Mouse (Mus musculus) heart, postnatal 0 days (tissue): ENCODE data around the gene Rbm39. TPM values are rescaled to one million over a fixed set of nuclear protein-coding genes. Genes with fewer than 3 reads are reported as not detected.
A peak's percentile ranks its signal among the peaks of the same experiment; 100 is the strongest.
"Not testable (repeated sequence)": the region's sequence is repeated elsewhere in the genome, so short reads cannot be mapped to it uniquely, and the experiment has no call there.

Source experiments
- ATAC-seq: fragments of 200-750 bp; cut with Nextera tagmentation; 2 replicates; pipeline ENCODE4 v1.8.0; 2017; ENCODE audit warnings: low read depth, moderate number of reproducible peaks, moderate library complexity; ENCODE audit not compliant: insufficient read depth
- DNase-seq: peaks from one replicate; pipeline ENCODE4 v3.0.0-alpha.2; 2016; ENCODE audit warnings: low spot score
- H3K27ac ChIP-seq: fragments of 300-500 bp; sonication (generic); 2 replicates; pipeline ENCODE4 v1.5.1; 2014; ENCODE audit warnings: low read depth, mild to moderate bottlenecking
- H3K27me3 ChIP-seq: fragments of 300-500 bp; sonication (generic); 2 replicates; pipeline ENCODE4 v1.6.1; 2014; ENCODE audit warnings: low read length, mixed read lengths; ENCODE audit not compliant: control insufficient read depth, insufficient read depth
- H3K36me3 ChIP-seq: fragments of 300-500 bp; sonication (generic); replicated peaks from 2 replicates; pipeline ENCODE4 v1.6.1; 2014; ENCODE audit warnings: low read length, mixed read lengths; ENCODE audit not compliant: control insufficient read depth, insufficient read depth
- H3K4me1 ChIP-seq: fragments of 300-500 bp; sonication (generic); 2 replicates; pipeline ENCODE4 v1.6.1; 2014; ENCODE audit warnings: antibody characterized with exemption; ENCODE audit not compliant: control insufficient read depth, insufficient read depth
- H3K4me2 ChIP-seq: fragments of 300-500 bp; sonication (generic); 2 replicates; pipeline ENCODE4 v1.6.1; 2014; ENCODE audit warnings: low read depth, mild to moderate bottlenecking, low read length, moderate library complexity
- H3K4me3 ChIP-seq: fragments of 300-500 bp; sonication (generic); 2 replicates; pipeline ENCODE4 v1.5.1; 2014; ENCODE audit warnings: low read depth, low read length
- H3K9ac ChIP-seq: fragments of 300-500 bp; sonication (generic); replicated peaks from 2 replicates; pipeline ENCODE4 v1.6.1; 2014; ENCODE audit warnings: low read depth, low read length, mixed read lengths
- H3K9me3 ChIP-seq: fragments of 300-500 bp; sonication (generic); replicated peaks from 2 replicates; pipeline ENCODE4 v1.6.1; 2016; ENCODE audit warnings: low read length; ENCODE audit not compliant: control insufficient read depth
- CTCF ChIP-seq: IDR thresholded peaks from 2 replicates; pipeline ENCODE4 v1.5.1; 2016; ENCODE audit warnings: antibody characterized with exemption, control low read depth, low read depth
- EP300 ChIP-seq: IDR thresholded peaks from 2 replicates; pipeline ENCODE4 v1.6.1; 2016; ENCODE audit warnings: antibody characterized with exemption, low read depth
- WGBS: fragments of 180-500 bp; shearing (Covaris S2); extraction: QIAGEN DNeasy Blood & Tissue Kit; methylation state at CpG from one replicate; pipeline ENCODE4 v1.1.7; 2014; 5-methylcytosine and 5-hydroxymethylcytosine counted together
- polyA plus RNA-seq: library from polyadenylated mRNA; unstranded; fragments of >200 nt; fragmentation: Nextera tagmentation; extraction: Ambion mirVana; gene quantifications from 2 replicates; pipeline ENCODE4 v1.2.1, GENCODE M21; 2015
- total RNA-seq: library from RNA; depleted of rRNA; stranded (reverse); fragments of >200 nt; gene quantifications from 2 replicates; pipeline ENCODE4 v1.2.3, GENCODE M21; 2014; ENCODE audit warnings: low replicate concordance

Rbm39 gene
- total and polyA plus RNA-seq, 2 experiments from 2014 or later, result 272 to 315 TPM

GRCm38 (mm10) chr2:156191540-156191939, 11.5 kb upstream of the Rbm39 start:
- TF ChIP-seq CTCF, result no peak
- TF ChIP-seq EP300, result no peak
- DNase-seq, result no peak
- no peak overlapping the region for H3K4me3 ChIP-seq
- no peak for ATAC-seq
- H3K9me3 ChIP-seq, result no peaks in the 10 kb centered on the region
- H3K27ac ChIP-seq, result no peak overlapping the region
- H3K4me2 ChIP-seq, result no peak overlapping the region
- H3K36me3 ChIP-seq, result no peaks in the 10 kb centered on the region
- peaks cover 3% of the 10 kb centered on the region; the same call in 1 of the 2 replicates for H3K4me1 ChIP-seq
- no peak overlapping the region for H3K9ac ChIP-seq
- no peaks in the 10 kb centered on the region for H3K27me3 ChIP-seq
- WGBS, result 96% methylated on average over 2 of the region's 2 CpGs

GRCm38 (mm10) chr2:156190004-156190896, 10.2 kb upstream of the Rbm39 start:
- H3K27me3 ChIP-seq, result no peaks in the 10 kb centered on the region
- 58% methylated on average over 14 of the region's 14 CpGs for WGBS
- DNase-seq (no peak), ATAC-seq (no peak)
- H3K9ac ChIP-seq, result no peak overlapping the region
- no peaks in the 10 kb centered on the region for H3K36me3 ChIP-seq
- H3K4me1 ChIP-seq, result no peaks in the 10 kb centered on the region
- no peak for TF ChIP-seq EP300
- H3K9me3 ChIP-seq, result no peaks in the 10 kb centered on the region
- H3K4me3 ChIP-seq, result no peak overlapping the region
- no peak overlapping the region for H3K4me2 ChIP-seq
- H3K27ac ChIP-seq, result peak overlapping the region; percentile 44; the same call in 1 of the 2 replicates

- H3K4me2 ChIP-seq, H3K4me1 ChIP-seq, H3K4me3 ChIP-seq, ATAC-seq, H3K36me3 ChIP-seq, H3K9ac ChIP-seq, DNase-seq, H3K27me3 ChIP-seq, H3K9me3 ChIP-seq, H3K27ac ChIP-seq: not testable (repeated sequence)
- WGBS, result 64% methylated on average over 7 of the region's 7 CpGs
Measured at GRCm38 (mm10) chr2:156189241-156189640, 9.2 kb upstream of the Rbm39 start.

GRCm38 (mm10) chr2:156181592-156181991, 1.6 kb upstream of the Rbm39 start:
- DNase-seq, result no peak
- no peaks in the 10 kb centered on the region for H3K9me3 ChIP-seq
- H3K4me1 ChIP-seq, result peaks cover 25% of the 10 kb centered on the region
- TF ChIP-seq EP300, result no peak
- no peak for TF ChIP-seq CTCF
- no peak overlapping the region for H3K4me2 ChIP-seq
- peak overlapping the region; percentile 91 for H3K27ac ChIP-seq
- WGBS, result 70% methylated on average over 2 of the region's 2 CpGs
- no peak for ATAC-seq
- H3K27me3 ChIP-seq, result no peaks in the 10 kb centered on the region
- no peak overlapping the region for H3K4me3 ChIP-seq
- peaks cover 18% of the 10 kb centered on the region for H3K36me3 ChIP-seq
- peak overlapping the region; percentile 77; the same call in 1 of the 2 replicates for H3K9ac ChIP-seq

GRCm38 (mm10) chr2:156180824-156181590, 969 bp upstream of the Rbm39 start:
- H3K9me3 ChIP-seq, result no peaks in the 10 kb centered on the region
- H3K4me2 ChIP-seq, result peak overlapping the region; percentile 72
- ATAC-seq, result no peak
- H3K4me3 ChIP-seq, result peak overlapping the region; percentile 95
- H3K27me3 ChIP-seq, result no peaks in the 10 kb centered on the region
- DNase-seq, result no peak
- peaks cover 19% of the 10 kb centered on the region for H3K36me3 ChIP-seq
- peak overlapping the region; percentile 91 for H3K27ac ChIP-seq
- peak overlapping the region; percentile 77 for H3K9ac ChIP-seq
- no peak for TF ChIP-seq CTCF
- TF ChIP-seq EP300, result no peak
- WGBS, result 5% methylated on average over 8 of the region's 8 CpGs
- peaks cover 25% of the 10 kb centered on the region for H3K4me1 ChIP-seq
